Mouse (Mus musculus): Measurements from ENCODE around the gene Mapkapk5.

DNA sequence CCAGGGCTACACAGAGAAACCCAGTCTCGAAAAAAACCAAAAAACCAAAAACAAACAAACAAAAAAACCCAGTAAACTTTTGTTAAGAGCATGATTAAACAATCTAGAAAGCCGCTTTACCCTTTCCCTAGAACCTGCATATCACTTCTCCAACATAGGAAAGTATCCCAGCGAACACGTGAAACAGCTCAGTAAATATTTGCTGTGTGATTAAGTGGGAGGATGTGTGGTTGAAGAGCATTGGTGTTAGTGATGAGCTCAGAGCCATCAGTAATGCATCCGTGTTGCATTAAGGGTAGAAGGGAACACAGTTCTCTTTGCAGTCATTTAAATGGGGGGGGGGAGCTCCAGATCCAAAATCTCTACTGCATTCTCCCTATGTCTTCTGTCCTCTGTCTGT, 60.9 kb downstream of the Mapkapk5 start:
- TF ChIP-seq POLR2A (IDR thresholded peaks at IDR 0.05; ENCODE audit: borderline replicate concordance, extremely low read depth, low read depth, low read length) (no peak), CTCF (IDR thresholded peaks at IDR 0.05; ENCODE audit: insufficient read depth, low read length) (no peak)

Measured in lung, adult 2 months (tissue).